In genomic region chr1:105946581-105947540, GRCm38 (mm10) we compare ENCODE assay signal across 8 mouse cellular contexts. TPM values are rescaled to one million over a fixed set of nuclear protein-coding genes. Genes with fewer than 3 reads are reported as not detected.
DNase-seq lines count a peak whose midpoint lies in the region; ATAC-seq and TF ChIP-seq lines count a peak whose summit lies in the region.

No protein-coding gene starts in this region.

- peak; percentile 13; the same call in 1 of the 2 replicates for TF ChIP-seq CTCF in lung, postnatal 0 days (IDR thresholded peaks at IDR 0.05)

- peaks cover 23% of the 10 kb centered on the region for H3K4me1 ChIP-seq in heart, embryonic 15.5 days (replicated peaks)
- no peaks in the 10 kb centered on the region for H3K4me1 ChIP-seq in lung, postnatal 0 days (ENCODE audit: insufficient read depth, low read depth, low read length)
- H3K4me1 ChIP-seq in liver, embryonic 12.5 days, result no peaks in the 10 kb centered on the region

- peak; percentile 23 for DNase-seq in adrenal gland, postnatal 14 days
- DNase-seq in adrenal gland, postnatal 25 days, result no peak
- peak; percentile 20 for DNase-seq in urinary bladder, postnatal 14 days (ENCODE audit: low spot score)
- DNase-seq in urinary bladder, postnatal 4 days (ENCODE audit: low spot score in 2 of 2), result no peak
- DNase-seq in lung, postnatal 0 days (ENCODE audit: low spot score), result peak; percentile 66
- DNase-seq in yolk sac, embryonic 10.5 days (ENCODE audit: low spot score), result no peak

- no peak for TF ChIP-seq EP300 in lung, postnatal 0 days (IDR thresholded peaks at IDR 0.05)

- H3K27me3 ChIP-seq in heart, embryonic 15.5 days, result no peaks in the 10 kb centered on the region
- H3K27me3 ChIP-seq in lung, postnatal 0 days (replicated peaks; ENCODE audit: insufficient read depth, low read length), result no peaks in the 10 kb centered on the region
- no peaks in the 10 kb centered on the region for H3K27me3 ChIP-seq in liver, embryonic 12.5 days (replicated peaks)

- WGBS in heart, embryonic 15.5 days, result 34% methylated on average over 13 of the region's 13 CpGs
- 60% methylated on average over 13 of the region's 13 CpGs for WGBS in lung, postnatal 0 days
- 71% methylated on average over 13 of the region's 13 CpGs for whole genome bisulfite sequencing in liver, embryonic 12.5 days (ENCODE audit: insufficient replicate concordance)

- H3K4me2 ChIP-seq in heart, embryonic 15.5 days, result peak overlapping the region; percentile 48
- H3K4me2 ChIP-seq in lung, postnatal 0 days (replicated peaks; ENCODE audit: low read depth, low read length), result no peak overlapping the region
- no peak overlapping the region for H3K4me2 ChIP-seq in liver, embryonic 12.5 days

- H3K9ac ChIP-seq in heart, embryonic 15.5 days, result peak overlapping the region; percentile 31; the same call in 1 of the 2 replicates
- no peak overlapping the region for H3K9ac ChIP-seq in lung, postnatal 0 days (replicated peaks; ENCODE audit: low read depth)
- no peak overlapping the region for H3K9ac ChIP-seq in liver, embryonic 12.5 days

- peak overlapping the region; percentile 87 for H3K27ac ChIP-seq in heart, embryonic 15.5 days
- no peak overlapping the region for H3K27ac ChIP-seq in lung, postnatal 0 days (ENCODE audit: low read length)
- H3K27ac ChIP-seq in liver, embryonic 12.5 days, result no peak overlapping the region

- H3K36me3 ChIP-seq in heart, embryonic 15.5 days, result no peaks in the 10 kb centered on the region
- H3K36me3 ChIP-seq in lung, postnatal 0 days (ENCODE audit: insufficient read depth, low read length), result no peaks in the 10 kb centered on the region
- H3K36me3 ChIP-seq in liver, embryonic 12.5 days, result no peaks in the 10 kb centered on the region

- H3K4me3 ChIP-seq in heart, embryonic 15.5 days, result no peak overlapping the region
- no peak overlapping the region for H3K4me3 ChIP-seq in lung, postnatal 0 days (ENCODE audit: low read depth, low read length)
- H3K4me3 ChIP-seq in liver, embryonic 12.5 days, result no peak overlapping the region

- H3K9me3 ChIP-seq in heart, embryonic 15.5 days (replicated peaks), result no peaks in the 10 kb centered on the region
- H3K9me3 ChIP-seq in lung, postnatal 0 days (ENCODE audit: low read length), result no peaks in the 10 kb centered on the region
- no peaks in the 10 kb centered on the region for H3K9me3 ChIP-seq in liver, embryonic 12.5 days (replicated peaks)

- peak; percentile 65; the same call in 1 of the 2 replicates for ATAC-seq in heart, embryonic 15.5 days (replicated peaks; ENCODE audit: insufficient number of reproducible peaks, insufficient read depth, low FRiP score, low read depth)
- ATAC-seq in lung, postnatal 0 days, result peak; percentile 54
- no peak for ATAC-seq in liver, embryonic 12.5 days

RNA-seq across cellular contexts. Expression of gene Zcchc2, which starts 43.3 kb away (rescaled TPM):
- 17.5 and 19.0 TPM in 2 replicates for total RNA-seq in adrenal gland, postnatal 14 days (2021)
- 20.2 and 23.0 TPM in 2 replicates for total RNA-seq in adrenal gland, postnatal 25 days (2021)
- polyA plus RNA-seq in heart, embryonic 15.5 days (2015; fragmentation: Nextera tagmentation; extraction: Ambion mirVana), result 1.7 and 2.3 TPM in 2 replicates
- 1.7 and 2.0 TPM in 2 replicates for polyA plus RNA-seq in lung, postnatal 0 days (2015; fragmentation: Nextera tagmentation; extraction: Ambion mirVana)
- polyA plus RNA-seq in liver, embryonic 12.5 days (2016; fragmentation: Nextera tagmentation; extraction: Ambion mirVana), result 1.7 and 1.9 TPM in 2 replicates

Comparison
In these comparisons a context has a peak if more than half of its experiments do, and no peak if none do; other contexts are left out.
1. DNase-seq: peak in adrenal gland, postnatal 14 days (single experiment), urinary bladder, postnatal 14 days (single experiment) and lung, postnatal 0 days (single experiment); none in adrenal gland, postnatal 25 days (single experiment), urinary bladder, postnatal 4 days (0 of 2) and yolk sac, embryonic 10.5 days (single experiment).